Mouse (Mus musculus) midbrain, postnatal 0 days (tissue): ENCODE measurements at regions not wholly inside any gene's neighbourhood (a gene's known extent, or its start where the extent isn't known, plus 50 kb on each side); places are given as distances from the start of the nearest gene placed in this dataset.

ENCODE experiments used
- ATAC-seq: fragments of 200-750 bp; cut with Nextera tagmentation; 2 replicates; pipeline ENCODE4 v1.8.0; 2017; ENCODE audit warnings: moderate number of reproducible peaks, mild to moderate bottlenecking, moderate TSS enrichment, moderate library complexity; ENCODE audit not compliant: low FRiP score
- DNase-seq: peaks from one replicate; pipeline ENCODE4 v3.0.0-alpha.2; 2015; ENCODE audit warnings: low spot score
- H3K27ac ChIP-seq: fragments of 300-500 bp; sonication (generic); 2 replicates; pipeline ENCODE4 v1.5.1; 2014; ENCODE audit warnings: low read depth, mild to moderate bottlenecking, low read length, mixed read lengths
- H3K27me3 ChIP-seq: fragments of 300-500 bp; sonication (generic); 2 replicates; pipeline ENCODE4 v1.6.1; 2014; ENCODE audit warnings: low read length, control low read depth, mixed read lengths; ENCODE audit not compliant: insufficient read depth
- H3K36me3 ChIP-seq: fragments of 300-500 bp; sonication (generic); 2 replicates; pipeline ENCODE4 v1.6.1; 2014; ENCODE audit warnings: low read length, control low read depth, mixed read lengths; ENCODE audit not compliant: insufficient read depth
- H3K4me1 ChIP-seq: fragments of 300-500 bp; sonication (generic); 2 replicates; pipeline ENCODE4 v1.6.1; 2014; ENCODE audit warnings: mild to moderate bottlenecking, control low read depth, antibody characterized with exemption, low read length, mixed read lengths; ENCODE audit not compliant: insufficient read depth
- H3K4me2 ChIP-seq: fragments of 300-500 bp; sonication (generic); 2 replicates; pipeline ENCODE4 v1.6.1; 2014; ENCODE audit warnings: low read depth, mild to moderate bottlenecking, low read length, mixed read lengths; ENCODE audit not compliant: poor library complexity, severe bottlenecking
- H3K4me3 ChIP-seq: fragments of 300-500 bp; sonication (generic); 2 replicates; pipeline ENCODE4 v1.5.1; 2014; ENCODE audit warnings: low read depth, mild to moderate bottlenecking, low read length, moderate library complexity
- H3K9ac ChIP-seq: fragments of 300-500 bp; sonication (generic); replicated peaks from 2 replicates; pipeline ENCODE4 v1.6.1; 2014; ENCODE audit warnings: mild to moderate bottlenecking, low read length, moderate library complexity, mixed read lengths; ENCODE audit not compliant: poor library complexity, severe bottlenecking
- H3K9me3 ChIP-seq: fragments of 300-500 bp; sonication (generic); 2 replicates; pipeline ENCODE4 v1.6.1; 2016; ENCODE audit warnings: low read length, control low read depth
- CTCF ChIP-seq: IDR thresholded peaks from 2 replicates; pipeline ENCODE4 v1.5.1; 2016; ENCODE audit warnings: antibody characterized with exemption, mild to moderate bottlenecking
- WGBS: fragments of 180-500 bp; shearing (Covaris S2); extraction: QIAGEN DNeasy Blood & Tissue Kit; methylation state at CpG from one replicate; pipeline ENCODE4 v1.1.7; 2014; 5-methylcytosine and 5-hydroxymethylcytosine counted together

- Histone ChIP-seq H3K9ac (no peak overlapping the region), H3K27ac (no peak overlapping the region), H3K9me3 (no peaks in the 10 kb centered on the region), H3K27me3 (no peaks in the 10 kb centered on the region), H3K36me3 (no peaks in the 10 kb centered on the region), H3K4me1 (no peaks in the 10 kb centered on the region), H3K4me3 (no peak overlapping the region), H3K4me2 (no peak overlapping the region)
- ATAC-seq (no peak), DNase-seq (peak; percentile 12)
- no peak for TF ChIP-seq CTCF
- 58% methylated on average over 6 of the region's 6 CpGs for WGBS
Measured at GRCm38 (mm10) chr3:149347241-149347992, 357.1 kb upstream of the Adgrl2 start.

GRCm38 (mm10) chr3:149342511-149342910, 352.2 kb upstream of the Adgrl2 start:
- Histone ChIP-seq H3K9ac (no peak overlapping the region), H3K27me3 (no peaks in the 10 kb centered on the region), H3K36me3 (no peaks in the 10 kb centered on the region), H3K9me3 (no peaks in the 10 kb centered on the region), H3K4me3 (no peak overlapping the region), H3K27ac (no peak overlapping the region), H3K4me1 (no peaks in the 10 kb centered on the region), H3K4me2 (no peak overlapping the region)
- ATAC-seq (no peak), DNase-seq (no peak)
- 70% methylated on average over 6 of the region's 6 CpGs for WGBS
- TF ChIP-seq CTCF: no peak

- Histone ChIP-seq H3K4me2 (no peak overlapping the region), H3K27ac (no peak overlapping the region), H3K4me3 (no peak overlapping the region), H3K27me3 (no peaks in the 10 kb centered on the region), H3K9ac (no peak overlapping the region), H3K4me1 (no peaks in the 10 kb centered on the region), H3K9me3 (no peaks in the 10 kb centered on the region), H3K36me3 (no peaks in the 10 kb centered on the region)
- WGBS: 89% methylated on average over 3 of the region's 3 CpGs
- ATAC-seq: no peak
- no peak for TF ChIP-seq CTCF
- no peak for DNase-seq
Measured at GRCm38 (mm10) chr3:149339374-149339753, 349.0 kb upstream of the Adgrl2 start.

GRCm38 (mm10) chr3:149338684-149339373, 348.5 kb upstream of the Adgrl2 start:
- Histone ChIP-seq H3K27me3 (no peaks in the 10 kb centered on the region), H3K36me3 (no peaks in the 10 kb centered on the region), H3K9me3 (no peaks in the 10 kb centered on the region), H3K9ac (no peak overlapping the region), H3K4me2 (no peak overlapping the region), H3K4me3 (no peak overlapping the region), H3K27ac (no peak overlapping the region), H3K4me1 (no peaks in the 10 kb centered on the region)
- 75% methylated on average over 7 of the region's 7 CpGs for WGBS
- TF ChIP-seq CTCF: no peak
- ATAC-seq (no peak), DNase-seq (no peak)

GRCm38 (mm10) chr3:149335259-149335658, 344.9 kb upstream of the Adgrl2 start:
- H3K27me3 ChIP-seq: no peaks in the 10 kb centered on the region
- H3K4me1 ChIP-seq: no peaks in the 10 kb centered on the region
- no peaks in the 10 kb centered on the region for H3K9me3 ChIP-seq
- WGBS: 70% methylated on average over 6 of the region's 6 CpGs
- H3K36me3 ChIP-seq: no peaks in the 10 kb centered on the region
- no peak for TF ChIP-seq CTCF
- DNase-seq (no peak), ATAC-seq (no peak)
- no peak overlapping the region for H3K9ac ChIP-seq
- H3K4me3 ChIP-seq: no peak overlapping the region
- H3K27ac ChIP-seq: no peak overlapping the region
- no peak overlapping the region for H3K4me2 ChIP-seq

GRCm38 (mm10) chr3:149333607-149334006, 343.3 kb upstream of the Adgrl2 start:
- Histone ChIP-seq H3K9me3 (no peaks in the 10 kb centered on the region), H3K4me1 (no peaks in the 10 kb centered on the region), H3K4me3 (no peak overlapping the region), H3K4me2 (no peak overlapping the region), H3K27me3 (no peaks in the 10 kb centered on the region), H3K9ac (no peak overlapping the region), H3K36me3 (no peaks in the 10 kb centered on the region), H3K27ac (no peak overlapping the region)
- DNase-seq (no peak), ATAC-seq (no peak)
- 68% methylated on average over 5 of the region's 5 CpGs for WGBS
- no peak for TF ChIP-seq CTCF
